Mouse (Mus musculus): Measurements from ENCODE around the gene Gpatch8. TPM values are rescaled to one million over a fixed set of nuclear protein-coding genes. Genes with fewer than 3 reads are reported as not detected.

Gene Gpatch8
- polyA plus RNA-seq, 1 experiment = 75.8 TPM

DNA sequence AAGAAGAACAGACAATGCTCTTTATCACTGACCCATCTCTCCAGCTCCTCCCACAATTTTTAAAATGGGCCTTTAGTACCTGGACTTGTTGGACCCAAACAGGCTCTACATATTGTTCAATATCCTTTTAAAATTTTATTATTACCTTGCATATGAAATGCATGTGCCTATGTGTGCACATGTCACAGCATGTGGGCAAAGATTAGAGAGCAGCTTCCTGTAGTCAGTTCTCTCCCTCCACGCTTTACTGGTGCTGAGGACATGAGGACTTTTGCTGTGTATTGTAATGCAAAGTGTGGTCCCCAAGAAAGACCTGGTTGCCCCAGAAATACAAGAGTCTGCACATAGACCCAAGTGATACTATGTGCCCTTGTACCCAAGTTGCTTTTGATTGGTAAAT lies 18.8 kb upstream of the Gpatch8 start:
- Histone ChIP-seq H3K4me3 (ENCODE audit: low read depth, low read length) (no peak overlapping the region), H3K27ac (ENCODE audit: insufficient read depth, low read length) (no peak overlapping the region), H3K27me3 (ENCODE audit: control insufficient read depth, insufficient read depth, low read length, poor library complexity, severe bottlenecking) (no peaks in the 10 kb centered on the region), H3K9ac (ENCODE audit: low read depth, poor library complexity, severe bottlenecking) (no peak overlapping the region), H3K9me3 (replicated peaks; ENCODE audit: control insufficient read depth, insufficient read depth, low read length, poor library complexity, severe bottlenecking) (no peaks in the 10 kb centered on the region), H3K36me3 (ENCODE audit: control insufficient read depth, insufficient read depth, low read length, poor library complexity, severe bottlenecking) (no peaks in the 10 kb centered on the region), H3K4me1 (ENCODE audit: control insufficient read depth, insufficient read depth, low read length) (peaks cover 6% of the 10 kb centered on the region)
- no peak for TF ChIP-seq CTCF (IDR thresholded peaks at IDR 0.05; ENCODE audit: low read depth, low read length)
- TF ChIP-seq EP300 (IDR thresholded peaks at IDR 0.05; ENCODE audit: insufficient read depth, low read depth, low read length) = no peak
- no peak for TF ChIP-seq POLR2A (IDR thresholded peaks at IDR 0.05; ENCODE audit: insufficient read depth, low read length)

- H3K36me3 ChIP-seq (ENCODE audit: control insufficient read depth, insufficient read depth, low read length, poor library complexity, severe bottlenecking) = no peaks in the 10 kb centered on the region
- peak overlapping the region; percentile 70; the same call in 1 of the 2 replicates for H3K27ac ChIP-seq (ENCODE audit: insufficient read depth, low read length)
- H3K9me3 ChIP-seq (replicated peaks; ENCODE audit: control insufficient read depth, insufficient read depth, low read length, poor library complexity, severe bottlenecking) = no peaks in the 10 kb centered on the region
- peak overlapping the region; percentile 41 for H3K9ac ChIP-seq (ENCODE audit: low read depth, poor library complexity, severe bottlenecking)
- peaks cover 2% of the 10 kb centered on the region for H3K4me1 ChIP-seq (ENCODE audit: control insufficient read depth, insufficient read depth, low read length)
- peak; percentile 83 for TF ChIP-seq CTCF (IDR thresholded peaks at IDR 0.05; ENCODE audit: low read depth, low read length)
- no peak for TF ChIP-seq POLR2A (IDR thresholded peaks at IDR 0.05; ENCODE audit: insufficient read depth, low read length)
- H3K4me3 ChIP-seq (ENCODE audit: low read depth, low read length) = peak overlapping the region; percentile 59
- no peaks in the 10 kb centered on the region for H3K27me3 ChIP-seq (ENCODE audit: control insufficient read depth, insufficient read depth, low read length, poor library complexity, severe bottlenecking)
These were observed 16.9 kb upstream of the Gpatch8 start for GRCm38 (mm10) chr11:102572866-102573663.

DNA sequence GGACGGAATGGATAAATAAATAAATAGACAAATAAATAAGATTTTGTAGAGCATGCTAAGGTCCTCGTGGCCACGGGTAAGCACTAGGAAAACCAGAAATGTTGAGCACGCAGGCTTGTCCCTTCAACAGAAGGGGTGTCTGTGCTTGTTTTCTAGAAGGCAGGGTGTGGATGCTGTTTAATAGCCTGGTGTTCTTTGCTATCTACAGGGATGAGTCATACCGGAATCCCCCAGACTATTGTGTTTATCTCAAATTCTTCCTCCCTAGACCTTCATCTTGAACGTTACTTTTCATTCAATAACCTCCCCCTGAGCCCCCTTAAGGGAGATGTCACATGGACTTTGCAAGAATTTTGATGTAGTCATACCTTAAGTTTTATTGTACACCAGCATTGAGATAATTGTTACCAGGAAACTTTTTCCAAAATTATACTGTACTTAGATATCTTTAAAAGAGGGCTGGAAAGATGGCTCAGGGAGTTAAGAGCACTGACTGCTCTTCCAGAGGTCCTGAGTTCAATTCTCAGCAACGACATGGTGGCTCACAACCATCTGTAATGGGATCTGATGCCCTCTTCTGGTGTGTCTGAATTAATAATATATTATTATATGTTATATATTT lies 12.7 kb upstream of the Gpatch8 start:
- no peaks in the 10 kb centered on the region for H3K9me3 ChIP-seq (replicated peaks; ENCODE audit: control insufficient read depth, insufficient read depth, low read length, poor library complexity, severe bottlenecking)

GRCm38 (mm10) chr11:102568191-102568590 lies 12.0 kb upstream of the Gpatch8 start:
- H3K27me3 ChIP-seq (ENCODE audit: control insufficient read depth, insufficient read depth, low read length, poor library complexity, severe bottlenecking) = no peaks in the 10 kb centered on the region
- H3K4me1 ChIP-seq (ENCODE audit: control insufficient read depth, insufficient read depth, low read length) = no peaks in the 10 kb centered on the region
- TF ChIP-seq CTCF (IDR thresholded peaks at IDR 0.05; ENCODE audit: low read depth, low read length) (peak; percentile 83), EP300 (IDR thresholded peaks at IDR 0.05; ENCODE audit: insufficient read depth, low read depth, low read length) (no peak), POLR2A (IDR thresholded peaks at IDR 0.05; ENCODE audit: insufficient read depth, low read length) (no peak)
- H3K27ac ChIP-seq (ENCODE audit: insufficient read depth, low read length) = no peak overlapping the region
- no peak overlapping the region for H3K9ac ChIP-seq (ENCODE audit: low read depth, poor library complexity, severe bottlenecking)
- H3K4me3 ChIP-seq (ENCODE audit: low read depth, low read length) = no peak overlapping the region
- no peaks in the 10 kb centered on the region for H3K9me3 ChIP-seq (replicated peaks; ENCODE audit: control insufficient read depth, insufficient read depth, low read length, poor library complexity, severe bottlenecking)
- no peaks in the 10 kb centered on the region for H3K36me3 ChIP-seq (ENCODE audit: control insufficient read depth, insufficient read depth, low read length, poor library complexity, severe bottlenecking)

More for the DNA sequence above, 12.7 kb upstream of the Gpatch8 start:
- Histone ChIP-seq H3K36me3 (ENCODE audit: control insufficient read depth, insufficient read depth, low read length, poor library complexity, severe bottlenecking) (no peaks in the 10 kb centered on the region), H3K27me3 (ENCODE audit: control insufficient read depth, insufficient read depth, low read length, poor library complexity, severe bottlenecking) (no peaks in the 10 kb centered on the region), H3K4me1 (ENCODE audit: control insufficient read depth, insufficient read depth, low read length) (no peaks in the 10 kb centered on the region), H3K27ac (ENCODE audit: insufficient read depth, low read length) (no peak overlapping the region), H3K4me3 (ENCODE audit: low read depth, low read length) (no peak overlapping the region), H3K9ac (ENCODE audit: low read depth, poor library complexity, severe bottlenecking) (no peak overlapping the region)
- no peak for TF ChIP-seq POLR2A (IDR thresholded peaks at IDR 0.05; ENCODE audit: insufficient read depth, low read length)
- TF ChIP-seq CTCF (IDR thresholded peaks at IDR 0.05; ENCODE audit: low read depth, low read length) = no peak
- no peak for TF ChIP-seq EP300 (IDR thresholded peaks at IDR 0.05; ENCODE audit: insufficient read depth, low read depth, low read length)

DNA sequence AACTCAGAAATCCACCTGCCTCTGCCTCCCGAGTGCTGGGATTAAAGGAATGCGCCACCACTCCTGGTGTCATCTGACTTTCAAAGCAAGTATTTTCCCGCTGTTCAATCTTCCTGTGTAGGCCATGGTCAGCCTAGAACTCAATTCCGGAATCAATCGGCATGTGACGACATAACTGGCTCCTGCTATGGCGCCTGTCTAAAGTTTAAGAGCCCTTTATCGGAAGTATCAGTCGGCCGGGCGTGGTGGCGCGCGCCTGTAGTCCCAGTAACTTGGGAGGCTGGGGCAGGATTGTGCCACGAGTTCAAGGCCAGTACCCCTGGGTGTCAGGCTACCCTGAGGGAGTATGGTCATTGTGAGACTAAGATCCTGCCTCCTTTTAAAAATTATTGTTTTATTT lies 11.5 kb upstream of the Gpatch8 start:
- no peak for TF ChIP-seq EP300 (IDR thresholded peaks at IDR 0.05; ENCODE audit: insufficient read depth, low read depth, low read length)
- TF ChIP-seq POLR2A (IDR thresholded peaks at IDR 0.05; ENCODE audit: insufficient read depth, low read length) = no peak
- no peak for TF ChIP-seq CTCF (IDR thresholded peaks at IDR 0.05; ENCODE audit: low read depth, low read length)
- Histone ChIP-seq H3K36me3 (ENCODE audit: control insufficient read depth, insufficient read depth, low read length, poor library complexity, severe bottlenecking) (no peaks in the 10 kb centered on the region), H3K27ac (ENCODE audit: insufficient read depth, low read length) (no peak overlapping the region), H3K9ac (ENCODE audit: low read depth, poor library complexity, severe bottlenecking) (no peak overlapping the region), H3K27me3 (ENCODE audit: control insufficient read depth, insufficient read depth, low read length, poor library complexity, severe bottlenecking) (no peaks in the 10 kb centered on the region), H3K4me3 (ENCODE audit: low read depth, low read length) (no peak overlapping the region), H3K9me3 (replicated peaks; ENCODE audit: control insufficient read depth, insufficient read depth, low read length, poor library complexity, severe bottlenecking) (no peaks in the 10 kb centered on the region), H3K4me1 (ENCODE audit: control insufficient read depth, insufficient read depth, low read length) (no peaks in the 10 kb centered on the region)

DNA sequence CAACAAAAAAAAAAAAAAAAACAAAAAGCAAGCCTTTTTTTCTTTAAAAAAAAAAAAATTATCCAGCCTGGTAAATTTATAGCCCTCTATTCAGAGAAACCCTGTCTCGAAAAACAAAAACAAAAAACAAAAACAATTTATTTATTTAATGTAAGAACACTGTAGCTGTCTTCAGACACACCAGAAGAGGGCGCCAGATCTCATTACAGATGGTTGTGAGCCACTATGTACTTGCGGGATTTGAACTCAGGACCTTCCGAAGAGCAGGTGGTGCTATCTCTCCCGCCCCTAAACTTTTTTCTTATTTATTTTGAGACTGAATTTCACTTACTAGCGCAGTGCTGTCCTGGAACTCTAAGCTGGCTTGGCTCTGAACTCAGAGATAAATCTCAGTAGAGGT lies 11.0 kb upstream of the Gpatch8 start:
- no peaks in the 10 kb centered on the region for H3K27me3 ChIP-seq (ENCODE audit: control insufficient read depth, insufficient read depth, low read length, poor library complexity, severe bottlenecking)
- H3K4me3 ChIP-seq (ENCODE audit: low read depth, low read length) = no peak overlapping the region

More for the DNA sequence above, 11.0 kb upstream of the Gpatch8 start:
- no peak for TF ChIP-seq CTCF (IDR thresholded peaks at IDR 0.05; ENCODE audit: low read depth, low read length)
- TF ChIP-seq POLR2A (IDR thresholded peaks at IDR 0.05; ENCODE audit: insufficient read depth, low read length) = no peak
- no peak for TF ChIP-seq EP300 (IDR thresholded peaks at IDR 0.05; ENCODE audit: insufficient read depth, low read depth, low read length)
- Histone ChIP-seq H3K9me3 (replicated peaks; ENCODE audit: control insufficient read depth, insufficient read depth, low read length, poor library complexity, severe bottlenecking) (no peaks in the 10 kb centered on the region), H3K27ac (ENCODE audit: insufficient read depth, low read length) (no peak overlapping the region), H3K9ac (ENCODE audit: low read depth, poor library complexity, severe bottlenecking) (no peak overlapping the region), H3K36me3 (ENCODE audit: control insufficient read depth, insufficient read depth, low read length, poor library complexity, severe bottlenecking) (no peaks in the 10 kb centered on the region), H3K4me1 (ENCODE audit: control insufficient read depth, insufficient read depth, low read length) (no peaks in the 10 kb centered on the region)
